Mouse (Mus musculus) heart, adult 8-10 months (tissue): ENCODE measurements around the gene Aven. TPM values are rescaled to one million over a fixed set of nuclear protein-coding genes. Genes with fewer than 3 reads are reported as not detected.

ENCODE experiments used
- DNase-seq: peaks from one replicate; pipeline ENCODE4 v3.0.0; 2022; ENCODE audit warnings: low spot score
- microRNA-seq: library from miRNA; unstranded; fragments of <30 nt; microRNA quantifications from one replicate; pipeline ENCODE4 v1.2.0, GENCODE M21; 2022
- total RNA-seq, 4 experiments: library from RNA; stranded (reverse); gene quantifications; 2 replicates each; pipeline ENCODE4 v1.2.4; 2022

The Aven gene
- total RNA-seq, 4 experiments from 2014 or later: 16.7 to 19.1 (median 18.9) TPM

DNA sequence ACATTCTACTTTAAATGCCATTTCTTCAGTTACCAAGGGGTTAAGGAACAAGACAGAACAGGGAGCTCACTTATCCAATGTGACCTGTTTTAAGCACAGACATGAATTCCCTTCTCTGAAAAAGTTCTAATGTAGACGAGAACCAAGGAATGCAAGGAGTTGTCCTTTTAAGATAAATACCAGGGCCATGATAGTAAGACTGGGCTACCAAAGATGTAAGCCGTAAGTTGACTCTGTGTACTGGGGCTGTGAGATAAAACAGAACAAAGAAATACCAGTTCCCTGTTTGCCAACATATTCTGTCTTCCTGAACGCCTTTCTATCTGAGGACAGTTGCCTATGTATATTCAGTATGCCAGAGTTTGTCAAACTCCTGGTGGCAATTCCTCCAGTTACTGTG lies 176.7 kb downstream of the Aven start:
- no peak for DNase-seq

DNA sequence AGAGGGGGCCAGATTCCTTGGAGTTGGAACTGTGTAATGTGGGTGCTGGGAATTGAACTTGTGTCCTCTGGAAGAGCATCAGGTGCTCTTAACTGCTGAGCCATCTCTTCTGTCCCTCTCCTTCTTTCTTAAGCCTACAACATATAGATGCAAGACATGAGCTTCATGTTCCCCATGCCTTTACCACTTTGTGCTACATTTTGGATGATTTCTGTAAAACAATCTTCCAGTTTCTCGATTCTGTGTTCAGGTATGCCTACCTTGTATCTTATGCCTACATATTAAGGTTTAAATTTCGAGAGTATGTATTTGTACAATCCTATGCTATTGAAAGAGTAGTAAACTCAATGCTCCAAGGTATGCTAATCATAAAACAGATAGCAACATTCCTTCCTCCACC lies 183.4 kb downstream of the Aven start:
- DNase-seq: no peak

DNA sequence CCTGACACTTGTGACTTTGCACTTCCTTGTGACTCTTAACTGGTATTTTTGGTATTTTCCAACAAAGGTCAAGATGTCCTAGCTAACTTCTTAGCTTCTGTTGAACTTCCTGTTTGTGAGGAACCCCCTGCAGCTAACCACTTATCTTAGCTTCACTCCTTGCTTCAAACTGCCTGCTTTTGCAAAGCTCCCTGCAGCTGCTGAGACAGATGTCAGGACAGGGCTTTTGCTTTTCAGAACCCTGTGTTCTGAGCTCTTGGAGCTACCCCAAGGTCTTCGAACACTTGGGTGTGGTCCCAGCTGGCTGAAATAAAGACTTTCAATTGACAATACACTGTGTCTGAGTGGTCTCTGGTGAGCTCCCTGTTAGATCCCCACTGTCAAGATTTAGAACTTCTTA lies 184.0 kb downstream of the Aven start:
- DNase-seq: peak; percentile 44

DNA sequence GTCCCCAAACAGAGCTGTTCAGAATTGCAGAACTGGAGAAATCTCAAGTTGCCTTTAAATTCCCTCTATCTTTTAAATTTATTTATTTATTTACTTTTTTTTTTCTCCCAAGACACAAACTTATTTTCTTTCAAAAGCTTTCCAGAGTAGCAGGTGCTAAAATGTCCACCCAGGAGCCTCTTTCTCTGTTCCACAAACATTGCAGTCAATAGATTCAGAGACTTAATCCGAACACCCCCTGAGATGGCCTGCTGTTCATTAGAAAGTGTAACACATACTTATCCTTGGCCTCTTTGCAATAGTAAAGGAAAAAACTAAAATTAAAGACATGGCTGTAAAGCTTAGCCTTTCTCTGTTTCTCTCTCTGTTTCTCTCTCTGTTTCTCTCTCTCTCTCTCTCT lies 184.5 kb downstream of the Aven start:
- no peak for DNase-seq

DNA sequence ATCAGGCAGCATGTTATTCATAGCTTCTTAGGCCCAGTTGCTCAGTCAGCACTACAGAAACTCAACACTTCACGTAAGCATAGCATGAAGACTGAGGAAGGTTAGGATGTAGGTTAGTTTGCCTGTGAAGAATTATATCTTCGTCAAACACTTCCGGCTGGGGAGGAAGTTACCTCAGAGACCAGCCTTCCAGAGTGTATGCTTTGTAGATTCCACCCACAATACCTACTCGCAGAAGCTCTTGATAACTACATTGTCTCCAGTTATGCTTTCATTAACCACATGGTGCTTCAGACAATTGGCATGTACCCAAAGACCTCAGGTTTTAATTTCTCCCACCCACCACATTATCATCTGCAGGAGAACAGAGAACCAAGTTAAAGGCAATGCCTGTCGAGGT lies 189.1 kb downstream of the Aven start:
- DNase-seq: no peak

Small RNA genes within 50 kb of the gene (microRNA-seq; reads per million reads assigned to microRNA genes)
- gene Gm44374: not detected

Other genes with a start within 250 kb of the Aven start
- not detected for gene Nutm1, start 233.7 kb upstream of the Aven start, total RNA-seq
- gene Nop10, start 231.0 kb upstream of the Aven start, total RNA-seq: 10 to 100 TPM; 57.1 to 65.3 (median 63.2) TPM
- gene Slc12a6, start 227.1 kb upstream of the Aven start, total RNA-seq: 10 to 100 TPM; 28.2 to 35.4 (median 31.2) TPM
- gene Gm21985, start 226.7 kb upstream of the Aven start, total RNA-seq: 1 to 10 TPM in 2 of 4 experiments, under 1 TPM in 2; 0.49 to 2.4 (median 0.91) TPM
- gene Emc4, start 124.9 kb upstream of the Aven start, total RNA-seq: 10 to 100 TPM; 66.5 to 73.6 (median 70.5) TPM
- gene Katnbl1, start 113.8 kb upstream of the Aven start, total RNA-seq: 1 to 10 TPM; 3.6 to 4.4 (median 4.1) TPM
- gene Emc7, start 38.0 kb upstream of the Aven start, total RNA-seq: 10 to 100 TPM; 15.8 to 17.0 (median 16.4) TPM
- not detected for gene Chrm5, start 12.2 kb upstream of the Aven start, total RNA-seq